Mouse (Mus musculus) lung, postnatal 0 days (tissue): ENCODE measurements around the gene Lrp6.

Source experiments
- CTCF ChIP-seq: IDR thresholded peaks from 2 replicates; pipeline ENCODE4 v1.5.1; 2016; ENCODE audit warnings: antibody characterized with exemption, mild to moderate bottlenecking
- EP300 ChIP-seq: IDR thresholded peaks from 2 replicates; pipeline ENCODE4 v1.6.1; 2016; ENCODE audit warnings: antibody characterized with exemption, mild to moderate bottlenecking, control low read depth

GRCm38 (mm10) chr6:134449958-134450357 lies 116.8 kb downstream of the Lrp6 start:
- TF ChIP-seq CTCF (no peak), EP300 (no peak)
